Mouse (Mus musculus) thymus, adult 18-20 months (tissue): ENCODE measurements around the gene Mkks.
A peak's percentile ranks its signal among the peaks of the same experiment; 100 is the strongest.
"Not testable (repeated sequence)": the region's sequence is repeated elsewhere in the genome, so short reads cannot be mapped to it uniquely, and the experiment has no call there.

Experiments used
- DNase-seq, 2 experiments: peaks; one replicate each; pipeline ENCODE4 v3.0.0; 2022; ENCODE audit warnings: mixed read lengths in 2 of 2

The Mkks gene

GRCm38 (mm10) chr2:136891068-136891950 is at the start of gene Mkks, which contains the start of the genes Slx4ip and AL731706.1:
Mkks (minus strand) TSS chr2:136891389.
Slx4ip (plus strand) TSS chr2:136891218.
AL731706.1 (minus strand) TSS chr2:136891389.
- DNase-seq, result peak; percentile 99

- no peak for DNase-seq
Measured at GRCm38 (mm10) chr2:136938249-136938648, 47.1 kb upstream of the Mkks start.

- DNase-seq, result no peak
Measured at GRCm38 (mm10) chr2:136936391-136937288, 45.5 kb upstream of the Mkks start.

GRCm38 (mm10) chr2:136921003-136921408 is 29.8 kb upstream of the Mkks start:
- no peak for DNase-seq

GRCm38 (mm10) chr2:136920257-136920993 is 29.2 kb upstream of the Mkks start:
- DNase-seq, result no peak

GRCm38 (mm10) chr2:136919433-136919832 is 28.2 kb upstream of the Mkks start:
- no peak for DNase-seq

GRCm38 (mm10) chr2:136914334-136914902 is 23.2 kb upstream of the Mkks start:
- DNase-seq, result no peak

GRCm38 (mm10) chr2:136913021-136913420 is 21.8 kb upstream of the Mkks start:
- no peak for DNase-seq

- no peak for DNase-seq
Measured at GRCm38 (mm10) chr2:136911958-136912411, 20.8 kb upstream of the Mkks start.

GRCm38 (mm10) chr2:136909298-136909697 is 18.1 kb upstream of the Mkks start:
- no peak for DNase-seq

- DNase-seq, result no peak
Measured at GRCm38 (mm10) chr2:136908596-136908995, 17.4 kb upstream of the Mkks start.

- DNase-seq, result no peak
Measured at GRCm38 (mm10) chr2:136896131-136896530, 4.9 kb upstream of the Mkks start.

- DNase-seq, result no peak
Measured at GRCm38 (mm10) chr2:136894494-136894893, 3.3 kb upstream of the Mkks start.

GRCm38 (mm10) chr2:136891951-136892371 is 772 bp upstream of the Mkks start:
- DNase-seq, result peak; percentile 90 to 94

GRCm38 (mm10) chr2:136890716-136891067 is 497 bp downstream of the Mkks start:
- not testable (repeated sequence) for DNase-seq

- DNase-seq, result no peak
Measured at GRCm38 (mm10) chr2:136886846-136887245, 4.3 kb downstream of the Mkks start.

- no peak for DNase-seq
Measured at GRCm38 (mm10) chr2:136885579-136885978, 5.6 kb downstream of the Mkks start, which contains the start of gene AL731706.2. AL731706.2 (minus strand) TSS chr2:136885679.

GRCm38 (mm10) chr2:136854543-136855388 is 36.4 kb downstream of the Mkks start:
- DNase-seq, result no peak

GRCm38 (mm10) chr2:136850366-136850765 is 40.8 kb downstream of the Mkks start:
- no peak for DNase-seq

- no peak for DNase-seq
Measured at GRCm38 (mm10) chr2:136837994-136838393, 53.2 kb downstream of the Mkks start.

- DNase-seq, result no peak
Measured at GRCm38 (mm10) chr2:136835882-136836281, 55.3 kb downstream of the Mkks start.
